Mouse (Mus musculus) limb, embryonic 12.5 days (tissue): Measurements from ENCODE around the gene Dtx3. TPM values are rescaled to one million over a fixed set of nuclear protein-coding genes. Genes with fewer than 3 reads are reported as not detected.

Experiments
- ATAC-seq: fragments of 200-750 bp; cut with Nextera tagmentation; 2 replicates; pipeline ENCODE4 v1.8.0; 2017; ENCODE audit warnings: low read depth, moderate TSS enrichment; ENCODE audit not compliant: insufficient number of reproducible peaks, insufficient read depth, low FRiP score, low TSS enrichment
- H3K27ac ChIP-seq: fragments of 300-500 bp; sonication (generic); 2 replicates; pipeline ENCODE4 v1.5.1; 2016; ENCODE audit warnings: mild to moderate bottlenecking, moderate library complexity
- H3K27me3 ChIP-seq: fragments of 300-500 bp; sonication (generic); 2 replicates; pipeline ENCODE4 v1.6.1; 2016; ENCODE audit warnings: mild to moderate bottlenecking, moderate library complexity
- H3K36me3 ChIP-seq: fragments of 300-500 bp; sonication (generic); 2 replicates; pipeline ENCODE4 v1.6.1; 2016; ENCODE audit warnings: mild to moderate bottlenecking, moderate library complexity
- H3K4me1 ChIP-seq: fragments of 300-500 bp; sonication (generic); replicated peaks from 2 replicates; pipeline ENCODE4 v1.6.1; 2016
- H3K4me2 ChIP-seq: fragments of 300-500 bp; sonication (generic); 2 replicates; pipeline ENCODE4 v1.6.1; 2016; ENCODE audit warnings: mild to moderate bottlenecking, moderate library complexity
- H3K4me3 ChIP-seq: fragments of 300-500 bp; sonication (generic); replicated peaks from 2 replicates; pipeline ENCODE4 v1.5.1; 2016; ENCODE audit warnings: mild to moderate bottlenecking
- H3K9ac ChIP-seq: fragments of 300-500 bp; sonication (generic); replicated peaks from 2 replicates; pipeline ENCODE4 v1.6.1; 2016; ENCODE audit warnings: mild to moderate bottlenecking, moderate library complexity
- H3K9me3 ChIP-seq: fragments of 300-500 bp; sonication (generic); 2 replicates; pipeline ENCODE4 v1.6.1; 2016; ENCODE audit warnings: mild to moderate bottlenecking, moderate library complexity
- WGBS: fragments of 180-500 bp; shearing (Covaris S2); methylation state at CpG from one replicate; pipeline ENCODE4 v1.1.7; 2016; 5-methylcytosine and 5-hydroxymethylcytosine counted together
- polyA plus RNA-seq: library from polyadenylated mRNA; unstranded; fragments of >200 nt; fragmentation: Nextera tagmentation; extraction: Ambion mirVana; gene quantifications from 2 replicates; pipeline ENCODE4 v1.2.1, GENCODE M21; 2016

Gene Dtx3
- polyA plus RNA-seq, 1 experiment from 2014 or later, result 150 TPM

DNA sequence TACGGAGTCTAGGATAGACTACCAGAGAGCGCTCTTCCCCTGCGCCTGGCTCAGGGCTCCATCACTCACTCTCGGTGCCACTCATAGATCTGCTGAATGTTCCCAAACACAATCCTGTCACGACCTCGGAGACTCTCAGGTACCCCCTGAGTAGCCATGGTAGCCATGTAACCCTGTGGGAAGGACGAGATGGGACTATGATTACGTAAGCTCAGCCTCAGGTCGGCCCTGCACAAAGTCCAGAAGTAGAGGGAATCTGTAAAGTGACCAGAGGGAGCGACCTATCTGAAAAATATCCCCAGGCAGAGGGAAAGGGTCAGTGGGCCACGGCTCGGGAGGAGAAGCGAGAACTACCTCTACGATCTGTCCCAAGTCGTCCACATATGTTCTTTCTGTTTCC is 10.0 kb downstream of the Dtx3 start:
- Histone ChIP-seq H3K9me3 (peaks cover 5% of the 10 kb centered on the region; the same call in 1 of the 2 replicates), H3K36me3 (peaks cover 47% of the 10 kb centered on the region)
- no peak for ATAC-seq

DNA sequence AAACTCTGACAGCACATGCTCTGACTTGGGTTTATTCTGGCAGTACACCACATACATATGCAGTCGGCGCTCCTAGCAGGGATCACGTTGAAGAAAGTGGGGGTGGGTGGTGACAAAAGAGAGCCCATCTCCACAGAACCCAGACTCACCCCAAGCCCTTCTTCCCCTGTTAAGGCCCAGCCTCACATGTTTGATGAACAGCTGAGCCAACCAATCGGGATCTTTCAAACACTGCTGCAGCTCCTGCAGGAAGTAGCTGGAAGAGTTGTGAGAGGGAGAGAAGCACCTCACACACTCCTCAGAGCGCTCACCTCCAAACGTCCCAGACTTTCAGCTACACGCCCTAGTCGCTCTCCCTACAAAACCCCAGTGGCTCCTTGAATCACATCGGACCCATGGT is 10.4 kb downstream of the Dtx3 start:
- Histone ChIP-seq H3K4me3 (no peak overlapping the region), H3K36me3 (peaks cover 45% of the 10 kb centered on the region), H3K4me2 (no peak overlapping the region), H3K4me1 (peaks cover 46% of the 10 kb centered on the region), H3K27ac (no peak overlapping the region), H3K9me3 (peaks cover 5% of the 10 kb centered on the region; the same call in 1 of the 2 replicates), H3K9ac (no peak overlapping the region), H3K27me3 (peaks cover 33% of the 10 kb centered on the region)
- WGBS, result 72% methylated on average over 9 of the region's 9 CpGs
- no peak for ATAC-seq

More for the DNA sequence above, 10.0 kb downstream of the Dtx3 start:
- H3K4me3 ChIP-seq, result no peak overlapping the region
- H3K27ac ChIP-seq, result no peak overlapping the region
- H3K9ac ChIP-seq, result no peak overlapping the region
- no peak overlapping the region for H3K4me2 ChIP-seq
- peaks cover 29% of the 10 kb centered on the region for H3K27me3 ChIP-seq
- WGBS, result 83% methylated on average over 15 of the region's 15 CpGs
- peaks cover 46% of the 10 kb centered on the region for H3K4me1 ChIP-seq

DNA sequence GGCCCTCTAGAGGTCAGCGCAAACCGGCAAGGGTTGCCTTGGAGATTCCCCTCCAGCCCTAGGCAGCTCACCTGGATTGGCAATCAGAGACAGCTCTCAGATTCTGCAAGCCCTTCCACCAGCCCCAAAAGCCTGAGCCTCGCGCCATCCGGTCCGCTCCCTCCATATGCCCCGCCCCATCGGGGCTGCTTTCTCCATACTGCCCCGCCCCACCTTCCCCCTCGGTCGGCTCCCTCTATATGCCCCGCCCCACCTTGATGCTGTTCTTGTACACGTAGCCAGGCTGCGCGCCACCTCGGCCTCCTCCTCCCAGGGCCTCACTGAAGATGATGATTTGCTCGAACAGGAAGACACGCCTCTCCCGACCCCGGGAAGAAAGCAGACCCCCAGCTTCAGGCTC is 11.8 kb downstream of the Dtx3 start:
- Histone ChIP-seq H3K4me1 (peaks cover 40% of the 10 kb centered on the region), H3K9me3 (peaks cover 5% of the 10 kb centered on the region; the same call in 1 of the 2 replicates), H3K27me3 (peaks cover 47% of the 10 kb centered on the region), H3K27ac (no peak overlapping the region), H3K4me2 (peak overlapping the region; percentile 34), H3K4me3 (0 out of 2 replicates have a peak overlapping the region, but pooled peaks have one; percentile 7), H3K9ac (0 out of 2 replicates have a peak overlapping the region, but pooled peaks have one; percentile 18), H3K36me3 (peaks cover 45% of the 10 kb centered on the region)
- no peak for ATAC-seq
- WGBS, result 13% methylated on average over 20 of the region's 20 CpGs

DNA sequence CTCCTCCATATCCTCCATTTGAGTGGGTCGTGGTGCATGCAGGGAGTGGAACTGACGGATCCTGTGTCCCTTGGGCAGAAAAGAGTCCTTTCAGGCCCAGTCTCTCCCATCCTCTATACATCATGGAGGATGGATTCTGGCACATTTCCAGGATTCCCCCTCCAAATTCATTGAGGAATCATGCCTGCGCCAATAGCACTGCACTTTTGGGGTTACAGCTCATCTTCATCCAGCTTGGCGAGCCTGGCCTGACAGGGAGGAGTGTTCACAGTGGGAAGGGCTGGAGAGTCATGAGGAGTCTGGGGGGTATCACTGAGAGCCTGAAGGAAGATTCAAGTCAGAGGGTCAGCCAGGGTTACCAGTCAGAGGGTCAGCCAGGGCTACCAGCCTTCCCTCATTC is 12.9 kb downstream of the Dtx3 start:
- H3K27me3 ChIP-seq, result peaks cover 58% of the 10 kb centered on the region
- H3K9me3 ChIP-seq, result peaks cover 5% of the 10 kb centered on the region; the same call in 1 of the 2 replicates
- H3K9ac ChIP-seq, result no peak overlapping the region
- no peak for ATAC-seq
- H3K4me1 ChIP-seq, result peaks cover 44% of the 10 kb centered on the region
- 93% methylated on average over 4 of the region's 4 CpGs for WGBS
- no peak overlapping the region for H3K27ac ChIP-seq
- H3K4me2 ChIP-seq, result no peak overlapping the region
- H3K36me3 ChIP-seq, result peaks cover 45% of the 10 kb centered on the region
- no peak overlapping the region for H3K4me3 ChIP-seq

DNA sequence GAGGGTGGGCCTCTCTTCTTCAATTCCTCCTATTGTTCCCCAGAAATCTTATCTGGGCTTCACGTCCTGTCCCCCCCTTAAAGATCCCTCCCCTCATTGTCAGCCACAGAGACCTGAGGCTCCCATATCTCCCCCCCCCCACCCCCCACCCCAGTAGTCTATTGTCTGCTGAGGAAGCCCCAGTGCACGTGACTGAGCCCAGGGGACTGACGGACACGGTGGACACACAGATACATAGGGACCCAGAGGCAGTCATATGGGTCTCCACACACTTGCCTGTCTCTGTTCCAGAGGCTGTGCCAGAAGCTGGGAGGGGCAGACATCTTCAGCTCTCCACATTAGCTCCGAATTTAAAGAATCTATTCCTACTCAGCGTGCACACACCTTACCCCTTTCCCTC is 14.0 kb downstream of the Dtx3 start:
- Histone ChIP-seq H3K9me3 (no peaks in the 10 kb centered on the region), H3K4me1 (peaks cover 43% of the 10 kb centered on the region), H3K27me3 (peaks cover 69% of the 10 kb centered on the region), H3K9ac (no peak overlapping the region), H3K4me2 (no peak overlapping the region), H3K27ac (no peak overlapping the region), H3K36me3 (peaks cover 38% of the 10 kb centered on the region), H3K4me3 (no peak overlapping the region)
- ATAC-seq, result no peak
- WGBS, result 81% methylated on average over 6 of the region's 6 CpGs

DNA sequence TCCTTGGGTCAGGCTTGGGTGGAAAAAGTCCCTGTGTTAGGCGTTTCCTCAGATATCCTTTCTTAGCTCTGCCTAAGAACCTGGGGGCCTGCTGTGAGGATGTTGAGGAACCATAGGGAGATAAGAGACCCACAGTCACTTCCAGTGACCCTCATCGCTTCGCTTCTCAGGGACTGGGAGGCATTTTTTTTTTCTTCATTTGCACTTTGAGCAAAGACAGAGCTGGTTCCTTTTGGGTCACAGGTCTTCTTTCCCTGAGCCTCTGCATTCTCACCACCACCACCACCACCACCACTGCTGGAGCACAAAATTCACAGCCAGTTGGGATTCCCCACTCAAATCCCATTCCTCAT is 14.9 kb downstream of the Dtx3 start:
- 22% methylated on average over 3 of the region's 3 CpGs for WGBS
- peak overlapping the region; percentile 27 for H3K4me3 ChIP-seq
- peaks cover 44% of the 10 kb centered on the region for H3K4me1 ChIP-seq
- H3K9me3 ChIP-seq, result no peaks in the 10 kb centered on the region
- H3K9ac ChIP-seq, result no peak overlapping the region
- peak overlapping the region; percentile 51 for H3K4me2 ChIP-seq
- no peak for ATAC-seq
- H3K27me3 ChIP-seq, result peaks cover 72% of the 10 kb centered on the region
- no peak overlapping the region for H3K27ac ChIP-seq
- H3K36me3 ChIP-seq, result peaks cover 29% of the 10 kb centered on the region

DNA sequence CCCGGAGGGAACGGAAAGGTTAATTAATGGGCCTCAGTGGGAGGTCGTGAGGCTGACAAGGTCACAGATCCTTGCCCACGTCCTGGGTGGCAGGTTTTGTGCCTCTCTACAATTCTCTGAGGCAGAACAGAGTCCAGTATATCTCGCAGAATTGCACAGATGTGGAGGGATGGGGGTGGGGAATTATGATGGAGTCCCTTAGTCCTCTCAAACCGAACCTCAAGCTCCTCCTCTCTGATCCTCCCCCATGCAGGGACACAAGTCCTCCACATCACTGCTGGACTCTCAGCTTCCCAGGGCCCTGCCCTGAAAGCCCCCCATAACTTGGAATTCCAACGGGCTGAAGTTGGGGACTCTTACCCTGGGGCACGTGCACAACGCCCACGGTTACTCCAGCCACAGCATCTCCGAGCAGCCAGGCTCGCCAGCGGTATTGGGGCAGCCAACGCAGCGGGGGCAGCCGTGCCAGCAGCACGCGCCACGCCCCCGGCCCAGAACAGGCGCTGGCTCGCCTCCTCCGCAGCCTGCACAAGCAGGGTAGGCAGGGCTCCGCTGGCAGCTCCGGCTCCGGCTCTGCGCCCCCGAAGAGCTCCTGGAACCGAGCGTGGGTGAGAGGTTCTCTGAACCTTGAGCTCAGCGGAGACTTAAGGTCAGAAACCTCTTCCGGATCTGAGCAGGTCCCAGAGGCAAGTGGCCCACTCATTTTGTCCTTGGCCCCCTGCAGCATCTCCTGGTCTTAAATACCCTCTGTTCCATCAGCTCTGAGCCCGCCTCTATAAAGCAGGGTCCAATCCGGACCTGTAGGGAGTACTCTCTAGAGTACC is 15.4 kb downstream of the Dtx3 start, which contains the start of gene Slc26a10:
Gene Slc26a10 (minus strand): TSS at position 775 of the 824 bp plus-strand sequence.
- H3K27ac ChIP-seq, result no peak within 1 kb of the TSS
- H3K4me3 ChIP-seq, result peak within 1 kb of the TSS; percentile 27
- no peaks in the 10 kb centered on the region for H3K9me3 ChIP-seq
- 2% methylated on average over 34 of the region's 34 CpGs for WGBS
- peaks cover 44% of the 10 kb centered on the region for H3K4me1 ChIP-seq
- H3K36me3 ChIP-seq, result peaks cover 23% of the 10 kb centered on the region
- no peak within 1 kb of the TSS; the same call in 1 of the 2 replicates for H3K9ac ChIP-seq
- H3K4me2 ChIP-seq, result peak within 1 kb of the TSS; percentile 51
- peaks cover 71% of the 10 kb centered on the region for H3K27me3 ChIP-seq
- ATAC-seq, result no peak; the same call in 1 of the 2 replicates

DNA sequence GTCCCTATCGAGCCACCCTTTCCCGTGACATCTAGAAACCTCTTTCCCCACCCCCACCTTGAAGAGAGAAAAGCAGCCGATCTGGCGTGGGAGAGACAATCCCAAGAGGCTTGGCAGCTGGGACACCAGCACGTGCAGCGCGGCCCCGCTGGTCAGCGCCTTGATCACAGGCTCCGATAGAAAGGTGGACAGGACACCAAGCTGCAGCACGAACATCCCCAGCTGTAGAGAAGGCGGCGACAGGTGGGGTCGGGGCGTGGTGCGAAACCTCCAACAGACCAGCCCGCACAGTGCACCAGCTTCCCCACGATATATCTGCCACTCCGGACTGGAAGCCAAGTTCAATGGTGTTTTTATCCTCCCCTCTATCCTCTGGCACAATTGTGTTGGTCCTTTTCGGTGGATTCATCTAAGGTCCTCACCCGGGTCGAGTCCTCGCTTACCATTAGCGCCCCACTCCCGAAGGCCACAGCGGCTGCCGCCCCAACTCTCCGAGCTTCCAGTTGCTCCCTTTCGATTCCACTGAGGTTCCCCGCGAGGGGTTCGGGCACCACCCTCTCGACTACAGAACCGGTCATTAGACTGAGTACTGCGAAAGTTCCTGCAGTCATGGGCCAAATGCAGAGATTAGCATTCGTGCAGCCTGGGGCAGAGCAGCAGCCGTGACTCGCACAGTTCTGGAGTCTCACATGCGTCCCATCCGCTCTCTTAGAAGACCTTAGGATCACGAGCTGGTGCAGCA is 17.1 kb downstream of the Dtx3 start:
- Histone ChIP-seq H3K4me3 (peak overlapping the region; percentile 30), H3K36me3 (peaks cover 11% of the 10 kb centered on the region), H3K4me1 (peaks cover 28% of the 10 kb centered on the region), H3K9me3 (no peaks in the 10 kb centered on the region), H3K9ac (no peak overlapping the region), H3K27me3 (peaks cover 65% of the 10 kb centered on the region), H3K4me2 (peak overlapping the region; percentile 53), H3K27ac (no peak overlapping the region)
- no peak for ATAC-seq
- 4% methylated on average over 41 of the region's 41 CpGs for WGBS

DNA sequence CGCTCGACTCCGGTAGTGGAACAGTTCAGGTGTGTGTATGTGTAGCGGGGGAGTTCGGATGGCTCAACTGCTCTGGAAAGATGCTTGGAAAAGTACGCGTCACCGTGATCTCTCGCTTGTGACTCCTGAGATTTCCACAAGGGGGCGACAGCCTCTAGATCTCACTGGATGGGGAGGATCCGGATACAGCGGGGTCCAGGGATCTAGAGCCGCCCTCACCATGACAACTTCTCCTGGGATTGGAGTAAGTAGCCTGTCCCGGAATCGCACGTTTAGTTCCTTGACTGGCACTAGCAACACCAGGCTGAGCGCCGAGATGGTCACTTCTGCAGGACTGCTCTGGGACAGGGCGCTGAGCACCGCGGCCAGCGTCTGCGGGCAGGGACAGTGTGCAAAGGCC is 17.8 kb downstream of the Dtx3 start:
- peak; percentile 50 for ATAC-seq
- Histone ChIP-seq H3K27ac (no peak overlapping the region), H3K4me3 (peak overlapping the region; percentile 30), H3K4me1 (peaks cover 28% of the 10 kb centered on the region), H3K9ac (no peak overlapping the region), H3K27me3 (peaks cover 64% of the 10 kb centered on the region), H3K4me2 (peak overlapping the region; percentile 53), H3K36me3 (peaks cover 3% of the 10 kb centered on the region), H3K9me3 (no peaks in the 10 kb centered on the region)
- WGBS, result under 1% methylated on average over 23 of the region's 23 CpGs

DNA sequence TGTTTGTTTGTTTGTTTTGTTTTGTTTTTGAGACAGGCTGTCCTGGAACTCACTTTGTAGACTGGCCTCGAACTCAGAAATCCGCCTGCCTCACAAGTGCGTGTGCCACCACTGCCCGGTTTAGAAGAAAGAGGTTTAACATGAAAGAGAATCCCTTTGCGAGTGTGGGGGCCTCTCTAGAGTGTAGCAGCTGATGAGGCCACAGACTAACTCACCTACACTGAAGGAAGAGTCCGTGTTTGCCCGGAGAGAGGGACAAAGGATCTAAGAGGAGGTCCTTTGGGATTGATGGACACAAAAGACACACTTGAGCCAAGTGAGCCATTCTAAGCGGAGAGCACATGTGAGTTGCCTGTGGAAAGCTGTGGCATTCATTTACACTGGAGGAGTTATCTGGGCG is 18.3 kb downstream of the Dtx3 start:
- H3K27me3 ChIP-seq, result peaks cover 65% of the 10 kb centered on the region
- no peaks in the 10 kb centered on the region for H3K9me3 ChIP-seq
- no peaks in the 10 kb centered on the region; the same call in 1 of the 2 replicates for H3K36me3 ChIP-seq
- peaks cover 28% of the 10 kb centered on the region for H3K4me1 ChIP-seq
- H3K4me2 ChIP-seq, result peak overlapping the region; percentile 53
- no peak overlapping the region for H3K9ac ChIP-seq
- H3K27ac ChIP-seq, result no peak overlapping the region
- 20% methylated on average over 9 of the region's 9 CpGs for WGBS
- peak overlapping the region; percentile 30 for H3K4me3 ChIP-seq
- no peak for ATAC-seq

DNA sequence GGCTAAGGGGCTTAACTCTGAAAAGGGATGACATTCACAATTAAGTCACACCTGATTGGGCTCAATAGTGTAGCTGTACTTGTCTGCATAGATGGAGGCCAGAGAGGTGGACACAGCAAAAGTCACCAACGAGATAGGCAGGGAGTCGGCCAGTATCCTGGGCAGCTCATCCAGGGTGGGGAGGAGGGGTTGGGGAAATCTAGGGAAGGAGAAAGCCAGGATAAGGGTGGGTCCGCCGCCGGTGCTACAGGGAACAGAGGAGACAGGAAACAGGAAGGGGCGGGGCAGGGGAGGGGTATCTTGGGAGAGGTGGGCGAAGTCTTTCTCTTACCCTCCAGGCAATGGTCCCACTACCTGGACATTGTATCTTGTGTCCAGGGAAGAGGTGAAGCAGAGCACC is 18.8 kb downstream of the Dtx3 start:
- H3K9me3 ChIP-seq, result no peaks in the 10 kb centered on the region

More for the DNA sequence above, 18.8 kb downstream of the Dtx3 start:
- Histone ChIP-seq H3K27ac (no peak overlapping the region), H3K4me1 (peaks cover 28% of the 10 kb centered on the region), H3K4me3 (peak overlapping the region; percentile 20), H3K4me2 (peak overlapping the region; percentile 53), H3K27me3 (peaks cover 65% of the 10 kb centered on the region), H3K9ac (no peak overlapping the region; the same call in 1 of the 2 replicates), H3K36me3 (no peaks in the 10 kb centered on the region; the same call in 1 of the 2 replicates)
- no peak for ATAC-seq
- WGBS, result 7% methylated on average over 7 of the region's 7 CpGs
